Mouse (Mus musculus): Measurements from ENCODE around the gene Zmym4.

Gene Zmym4

GRCm38 (mm10) chr4:126943421-126943820 lies 24.5 kb downstream of the Zmym4 start:
- in situ Hi-C loops (cut with MboI) = no loop called here

- in situ Hi-C loops (cut with MboI) = no loop called here
Observed at GRCm38 (mm10) chr4:126942846-126943245, 25.1 kb downstream of the Zmym4 start.

GRCm38 (mm10) chr4:126927701-126928100 lies 40.2 kb downstream of the Zmym4 start:
- in situ Hi-C loops (cut with MboI) = no loop called here

GRCm38 (mm10) chr4:126889879-126890278 lies 78.1 kb downstream of the Zmym4 start:
- in situ Hi-C loops (cut with MboI) = no loop called here

- in situ Hi-C loops (cut with MboI) = no loop called here
Observed at GRCm38 (mm10) chr4:126885953-126886352, 82.0 kb downstream of the Zmym4 start.

GRCm38 (mm10) chr4:126883602-126884001 lies 84.3 kb downstream of the Zmym4 start:
- in situ Hi-C loops (cut with MboI) = no loop called here

GRCm38 (mm10) chr4:126879560-126880275 lies 88.2 kb downstream of the Zmym4 start:
- in situ Hi-C loops (cut with MboI) = no loop called here

- in situ Hi-C loops (cut with MboI) = no loop called here
Observed at GRCm38 (mm10) chr4:126872717-126873116, 95.2 kb downstream of the Zmym4 start.

- in situ Hi-C loops (cut with MboI) = no loop called here
Observed at GRCm38 (mm10) chr4:126868699-126869098, 99.2 kb downstream of the Zmym4 start.

- in situ Hi-C loops (cut with MboI) = no loop called here
Observed at GRCm38 (mm10) chr4:126861514-126862266, 106.2 kb downstream of the Zmym4 start.

- in situ Hi-C loops (cut with MboI) = no loop called here
Observed at GRCm38 (mm10) chr4:126860268-126860986, 107.5 kb downstream of the Zmym4 start.

GRCm38 (mm10) chr4:126852971-126853370 lies 115.0 kb downstream of the Zmym4 start:
- in situ Hi-C loops (cut with MboI) = no loop called here

GRCm38 (mm10) chr4:126850778-126851080 lies 117.2 kb downstream of the Zmym4 start:
- in situ Hi-C loops (cut with MboI) = no loop called here

- in situ Hi-C loops (cut with MboI) = no loop called here
Observed at GRCm38 (mm10) chr4:126850019-126850777, 117.7 kb downstream of the Zmym4 start.

GRCm38 (mm10) chr4:126846971-126847370 lies 121.0 kb downstream of the Zmym4 start:
- in situ Hi-C loops (cut with MboI) = no loop called here

- in situ Hi-C loops (cut with MboI) = no loop called here
Observed at GRCm38 (mm10) chr4:126845664-126846063, 122.3 kb downstream of the Zmym4 start.

- in situ Hi-C loops (cut with MboI) = no loop called here
Observed at GRCm38 (mm10) chr4:126842911-126843310, 125.0 kb downstream of the Zmym4 start.

GRCm38 (mm10) chr4:126840996-126841560 lies 126.9 kb downstream of the Zmym4 start:
- in situ Hi-C loops (cut with MboI) = no loop called here

GRCm38 (mm10) chr4:126839873-126840272 lies 128.1 kb downstream of the Zmym4 start:
- in situ Hi-C loops (cut with MboI) = no loop called here

- in situ Hi-C loops (cut with MboI) = no loop called here
Observed at GRCm38 (mm10) chr4:126838799-126839198, 129.1 kb downstream of the Zmym4 start.

GRCm38 (mm10) chr4:126831122-126831521 lies 136.8 kb downstream of the Zmym4 start:
- in situ Hi-C loops (cut with MboI) = no loop called here

- in situ Hi-C loops (cut with MboI) = no loop called here
Observed at GRCm38 (mm10) chr4:126823917-126824316, 144.0 kb downstream of the Zmym4 start.
